Mouse (Mus musculus): ENCODE measurements at regions not wholly inside any gene's neighbourhood (a gene's known extent, or its start where the extent isn't known, plus 50 kb on each side); places are given as distances from the start of the nearest gene placed in this dataset.

GRCm38 (mm10) chr10:92248648-92249047 lies 473.6 kb downstream of the Nedd1 start:
- Histone ChIP-seq H3K9me3 (replicated peaks; ENCODE audit: insufficient read depth, low read length) (no peaks in the 10 kb centered on the region), H3K4me3 (ENCODE audit: control insufficient read depth in 1 of 2, insufficient read depth in 1 of 2, low read depth in 2 of 2, low read length in 2 of 2) (no peak overlapping the region), H3K27me3 (ENCODE audit: control insufficient read depth in 1 of 2, insufficient read depth in 2 of 2, low read length in 2 of 2) (no peaks in the 10 kb centered on the region), H3K4me1 (ENCODE audit: control insufficient read depth in 1 of 2, insufficient read depth in 2 of 2, low read length in 2 of 2) (no peaks in the 10 kb centered on the region), H3K36me3 (ENCODE audit: control insufficient read depth in 1 of 2, insufficient read depth in 2 of 2, low read length in 2 of 2) (no peaks in the 10 kb centered on the region), H3K9ac (ENCODE audit: control insufficient read depth, low read depth, low read length, poor library complexity, severe bottlenecking) (no peak overlapping the region), H3K79me2 (ENCODE audit: control insufficient read depth, insufficient read depth, low read length, poor library complexity) (no peaks in the 10 kb centered on the region), H3K27ac (ENCODE audit: control insufficient read depth, low read depth, low read length) (no peak overlapping the region)
- TF ChIP-seq RAD21 (IDR thresholded peaks at IDR 0.05; ENCODE audit: low read depth, low read length), result no peak
- DNase-seq (ENCODE audit: low read depth, low spot score), result no peak

GRCm38 (mm10) chr10:92247449-92247805 lies 474.8 kb downstream of the Nedd1 start:
- H3K9me3 ChIP-seq (replicated peaks; ENCODE audit: insufficient read depth, low read length), result no peaks in the 10 kb centered on the region
- TF ChIP-seq ETS1 (IDR thresholded peaks at IDR 0.05; ENCODE audit: low read depth, low read length), result no peak
- TF ChIP-seq ZMIZ1 (IDR thresholded peaks at IDR 0.05; ENCODE audit: low read depth, low read length), result no peak
- TF ChIP-seq POLR2AphosphoS2 (IDR thresholded peaks at IDR 0.05; ENCODE audit: low read length), result no peak
- no peak for TF ChIP-seq CHD2 (IDR thresholded peaks at IDR 0.05; ENCODE audit: low read length)
- no peak for TF ChIP-seq SIN3A (IDR thresholded peaks at IDR 0.05; ENCODE audit: low read length)
- no peak for TF ChIP-seq JUND (IDR thresholded peaks at IDR 0.05; ENCODE audit: low read depth, low read length)
- no peaks in the 10 kb centered on the region for H3K4me1 ChIP-seq (ENCODE audit: control insufficient read depth in 1 of 2, insufficient read depth in 2 of 2, low read length in 2 of 2)
- no peaks in the 10 kb centered on the region for H3K79me2 ChIP-seq (ENCODE audit: control insufficient read depth, insufficient read depth, low read length, poor library complexity)
- H3K27me3 ChIP-seq (ENCODE audit: control insufficient read depth in 1 of 2, insufficient read depth in 2 of 2, low read length in 2 of 2), result no peaks in the 10 kb centered on the region
- H3K9ac ChIP-seq (ENCODE audit: control insufficient read depth, low read depth, low read length, poor library complexity, severe bottlenecking), result no peak overlapping the region
- DNase-seq (ENCODE audit: low read depth, low spot score), result no peak
- no peaks in the 10 kb centered on the region for H3K36me3 ChIP-seq (ENCODE audit: control insufficient read depth in 1 of 2, insufficient read depth in 2 of 2, low read length in 2 of 2)
- no peak overlapping the region for H3K27ac ChIP-seq (ENCODE audit: control insufficient read depth, low read depth, low read length)
- H3K4me3 ChIP-seq (ENCODE audit: control insufficient read depth in 1 of 2, insufficient read depth in 1 of 2, low read depth in 2 of 2, low read length in 2 of 2), result no peak overlapping the region

GRCm38 (mm10) chr10:92246785-92247448 lies 475.3 kb downstream of the Nedd1 start:
- Histone ChIP-seq H3K9me3 (replicated peaks; ENCODE audit: insufficient read depth, low read length) (no peaks in the 10 kb centered on the region), H3K27me3 (ENCODE audit: control insufficient read depth in 1 of 2, insufficient read depth in 2 of 2, low read length in 2 of 2) (no peaks in the 10 kb centered on the region), H3K4me1 (ENCODE audit: control insufficient read depth in 1 of 2, insufficient read depth in 2 of 2, low read length in 2 of 2) (no peaks in the 10 kb centered on the region), H3K36me3 (ENCODE audit: control insufficient read depth in 1 of 2, insufficient read depth in 2 of 2, low read length in 2 of 2) (no peaks in the 10 kb centered on the region), H3K27ac (ENCODE audit: control insufficient read depth, low read depth, low read length) (no peak overlapping the region), H3K9ac (ENCODE audit: control insufficient read depth, low read depth, low read length, poor library complexity, severe bottlenecking) (no peak overlapping the region), H3K79me2 (ENCODE audit: control insufficient read depth, insufficient read depth, low read length, poor library complexity) (no peaks in the 10 kb centered on the region), H3K4me3 (ENCODE audit: control insufficient read depth in 1 of 2, insufficient read depth in 1 of 2, low read depth in 2 of 2, low read length in 2 of 2) (no peak overlapping the region)
- no peak for DNase-seq (ENCODE audit: low read depth, low spot score)
- TF ChIP-seq ZMIZ1 (IDR thresholded peaks at IDR 0.05; ENCODE audit: low read depth, low read length), result no peak
- no peak for TF ChIP-seq TCF12 (IDR thresholded peaks at IDR 0.05; ENCODE audit: low read depth, low read length)
- no peak for TF ChIP-seq MYC (IDR thresholded peaks at IDR 0.05; ENCODE audit: low read depth, low read length)
- no peak for TF ChIP-seq CHD1 (IDR thresholded peaks at IDR 0.05; ENCODE audit: low read depth, low read length)
- TF ChIP-seq CTCF (IDR thresholded peaks at IDR 0.05 in 2 of 3, conservative IDR thresholded peaks at IDR 0.05 in 1 of 3; ENCODE audit: control insufficient read depth in 1 of 3, insufficient read depth in 1 of 3, low read depth in 2 of 3, low read length in 3 of 3, poor library complexity in 1 of 3, severe bottlenecking in 1 of 3), result no peak
- no peak for TF ChIP-seq UBTF (IDR thresholded peaks at IDR 0.05; ENCODE audit: borderline replicate concordance, insufficient read depth, low read depth, low read length)
- TF ChIP-seq EP300 (IDR thresholded peaks at IDR 0.05; ENCODE audit: low read depth in 1 of 2, low read length in 2 of 2), result no peak
- no peak for TF ChIP-seq RAD21 (IDR thresholded peaks at IDR 0.05; ENCODE audit: low read depth, low read length)
- no peak for TF ChIP-seq KAT2A (conservative IDR thresholded peaks at IDR 0.05; ENCODE audit: low read depth, low read length)
- no peak for TF ChIP-seq MXI1 (IDR thresholded peaks at IDR 0.05; ENCODE audit: low read depth, low read length)
- TF ChIP-seq GABPA (IDR thresholded peaks at IDR 0.05; ENCODE audit: low read depth, low read length), result no peak
- TF ChIP-seq E2F4 (IDR thresholded peaks at IDR 0.05; ENCODE audit: borderline replicate concordance, low read depth, low read length), result no peak
- TF ChIP-seq MAFK (IDR thresholded peaks at IDR 0.05; ENCODE audit: borderline replicate concordance, low read depth, low read length), result no peak
- no peak for TF ChIP-seq NELFE (IDR thresholded peaks at IDR 0.05; ENCODE audit: low read depth, low read length)
- no peak for TF ChIP-seq TAL1 (IDR thresholded peaks at IDR 0.05; ENCODE audit: low read length)
- no peak for TF ChIP-seq MYB (IDR thresholded peaks at IDR 0.05; ENCODE audit: low read depth, low read length)
- no peak for TF ChIP-seq ZNF384 (IDR thresholded peaks at IDR 0.05; ENCODE audit: low read depth, low read length)
- TF ChIP-seq USF2 (IDR thresholded peaks at IDR 0.05; ENCODE audit: borderline replicate concordance in 1 of 2, insufficient read depth in 1 of 2, low read depth in 1 of 2, low read length in 2 of 2), result no peak

All from MEL (cell line).